In genomic region chr4:13599458-13600151, GRCm38 (mm10) we compare ENCODE assay signal across 15 mouse cellular contexts.
DNase-seq lines count a peak whose midpoint lies in the region; ATAC-seq lines count a peak whose summit lies in the region.
"Had no signal": no experiment of that assay in that cellular context is flagged by ENCODE, and none has a peak within 500 bp of the region (broad histone marks: within the 10 kb centered on the region; RNA-seq: fewer than 3 reads in every experiment).

No protein-coding gene starts in this region.

- peaks cover 14% of the 10 kb centered on the region for H3K4me1 ChIP-seq in neural tube, embryonic 13.5 days (replicated peaks)
- H3K4me1 ChIP-seq in hindbrain, embryonic 14.5 days (replicated peaks; ENCODE audit: control insufficient read depth, insufficient read depth, low read length): peaks cover 11% of the 10 kb centered on the region
- H3K4me1 ChIP-seq: heart, embryonic 15.5 days had no signal

- no peaks in the 10 kb centered on the region for H3K36me3 ChIP-seq in neural tube, embryonic 13.5 days
- no peaks in the 10 kb centered on the region for H3K36me3 ChIP-seq in hindbrain, embryonic 14.5 days (replicated peaks; ENCODE audit: control insufficient read depth, insufficient read depth)
- H3K36me3 ChIP-seq: heart, embryonic 15.5 days had no signal

- peak overlapping the region; percentile 20; the same call in 1 of the 2 replicates for H3K4me2 ChIP-seq in neural tube, embryonic 13.5 days
- peak overlapping the region; percentile 28; the same call in 1 of the 2 replicates for H3K4me2 ChIP-seq in hindbrain, embryonic 14.5 days (replicated peaks)
- H3K4me2 ChIP-seq: heart, embryonic 15.5 days; liver, embryonic 11.5 days had no signal

- peak; percentile 18 to 23 for DNase-seq in frontal cortex, postnatal 10 days (ENCODE audit: low spot score in 2 of 2)
- DNase-seq in neural tube, embryonic 10.5 days (ENCODE audit: extremely low spot score, low spot score): no peak
- no peak for DNase-seq in hindbrain, embryonic 14.5 days (ENCODE audit: low spot score)
- peak; percentile 31 for DNase-seq in retina, embryonic 14.5 days (ENCODE audit: low spot score)
- DNase-seq in c-Kit-positive CD71-positive TER-119-positive erythroid progenitor cells, embryonic 14.5 days (ENCODE audit: low spot score): no peak
- DNase-seq: adrenal gland, postnatal 10 days; cerebellum, adult 11-12 months; gastrocnemius, postnatal 14 days; kidney, postnatal 25 days; lung, postnatal 10 days had no signal

- ATAC-seq in frontal cortex, adult (ENCODE audit: low TSS enrichment): no peak
- 0 out of 2 replicates have a peak, but pooled peaks have one; percentile 40 for ATAC-seq in neural tube, embryonic 13.5 days (ENCODE audit: low read depth)
- ATAC-seq in hindbrain, embryonic 14.5 days (ENCODE audit: low FRiP score): peak; percentile 66; the same call in 1 of the 2 replicates
- ATAC-seq in erythroblast, adult 5-6 weeks (replicated peaks; ENCODE audit: low FRiP score, poor library complexity, severe bottlenecking): no peak

- 21% methylated on average over 8 of the region's 8 CpGs for WGBS in neural tube, embryonic 13.5 days
- 20% methylated on average over 8 of the region's 8 CpGs for WGBS in hindbrain, embryonic 14.5 days

- no peaks in the 10 kb centered on the region for H3K27me3 ChIP-seq in neural tube, embryonic 13.5 days
- H3K27me3 ChIP-seq in hindbrain, embryonic 14.5 days (ENCODE audit: control insufficient read depth, insufficient read depth, low read length): no peaks in the 10 kb centered on the region
- H3K27me3 ChIP-seq: heart, embryonic 15.5 days had no signal

- H3K27ac ChIP-seq in neural tube, embryonic 13.5 days (replicated peaks): no peak overlapping the region
- no peak overlapping the region for H3K27ac ChIP-seq in hindbrain, embryonic 14.5 days
- H3K27ac ChIP-seq: heart, embryonic 15.5 days had no signal

- H3K9me3 ChIP-seq in neural tube, embryonic 13.5 days: no peaks in the 10 kb centered on the region
- H3K9me3 ChIP-seq in hindbrain, embryonic 14.5 days (ENCODE audit: control insufficient read depth, low read length): no peaks in the 10 kb centered on the region
- H3K9me3 ChIP-seq: heart, embryonic 15.5 days had no signal

- H3K4me3 ChIP-seq in neural tube, embryonic 13.5 days: no peak overlapping the region
- no peak overlapping the region for H3K4me3 ChIP-seq in hindbrain, embryonic 14.5 days (replicated peaks; ENCODE audit: low read length)
- H3K4me3 ChIP-seq: heart, embryonic 15.5 days had no signal

- no peak overlapping the region for H3K9ac ChIP-seq in neural tube, embryonic 13.5 days
- H3K9ac ChIP-seq in hindbrain, embryonic 14.5 days: no peak overlapping the region
- H3K9ac ChIP-seq: heart, embryonic 15.5 days had no signal

Comparison
In these comparisons a context has a peak if more than half of its experiments do, and no peak if none do; other contexts are left out.
1. DNase-seq: peak in frontal cortex, postnatal 10 days (2 of 2) and retina, embryonic 14.5 days (single experiment); none in neural tube, embryonic 10.5 days (single experiment), hindbrain, embryonic 14.5 days (single experiment) and c-Kit-positive CD71-positive TER-119-positive erythroid progenitor cells, embryonic 14.5 days (single experiment).
2. ATAC-seq: peak in neural tube, embryonic 13.5 days (single experiment) and hindbrain, embryonic 14.5 days (single experiment); none in frontal cortex, adult (single experiment) and erythroblast, adult 5-6 weeks (single experiment).